Mouse (Mus musculus) liver, embryonic 14.5 days (tissue): ENCODE measurements at regions not wholly inside any gene's neighbourhood (a gene's known extent, or its start where the extent isn't known, plus 50 kb on each side); places are given as distances from the start of the nearest gene placed in this dataset.

Experiments used
- ATAC-seq: fragments of 200-750 bp; cut with Nextera tagmentation; 2 replicates; pipeline ENCODE4 v1.8.0; 2017; ENCODE audit warnings: moderate number of reproducible peaks, mild to moderate bottlenecking, moderate library complexity; ENCODE audit not compliant: insufficient read depth
- DNase-seq, 3 experiments: peaks; one replicate each; pipeline ENCODE4 v3.0.0-alpha.2; 2012 to 2013; ENCODE audit warnings: low read depth in 3 of 3, low spot score in 3 of 3
- H3K27ac ChIP-seq: fragments of 300-500 bp; sonication (generic); 2 replicates; pipeline ENCODE4 v1.5.1; 2014; ENCODE audit warnings: moderate library complexity, mild to moderate bottlenecking, control low read depth, inconsistent platforms
- H3K27me3 ChIP-seq: fragments of 300-500 bp; sonication (generic); 2 replicates; pipeline ENCODE4 v1.6.1; 2014; ENCODE audit warnings: mild to moderate bottlenecking, low read length, moderate library complexity; ENCODE audit not compliant: control insufficient read depth, insufficient read depth
- H3K36me3 ChIP-seq: fragments of 300-500 bp; sonication (generic); replicated peaks from 2 replicates; pipeline ENCODE4 v1.6.1; 2014; ENCODE audit warnings: low read depth; ENCODE audit not compliant: control insufficient read depth, insufficient read depth
- H3K4me1 ChIP-seq, 2 experiments: fragments of 200-500 bp in 1 of 2; fragments of 300-500 bp in 1 of 2; sonication (generic) in 1 of 2; replicated peaks; 2 replicates each; pipeline ENCODE4 v1.6.1; 2012 to 2014; ENCODE audit warnings: antibody characterized with exemption in 1 of 2, inconsistent platforms in 1 of 2, low read length in 1 of 2; ENCODE audit not compliant: control insufficient read depth in 2 of 2, insufficient read depth in 2 of 2
- H3K4me2 ChIP-seq: fragments of 300-500 bp; sonication (generic); 2 replicates; pipeline ENCODE4 v1.6.1; 2014; ENCODE audit warnings: low read depth, mild to moderate bottlenecking, control low read depth, moderate library complexity
- H3K4me3 ChIP-seq, 2 experiments: fragments of 200-500 bp in 1 of 2; fragments of 300-500 bp in 1 of 2; sonication (generic) in 1 of 2; 2 replicates each; pipeline ENCODE4 v1.5.1; 2012 to 2014; ENCODE audit warnings: low read depth in 2 of 2, low read length in 2 of 2, mild to moderate bottlenecking in 2 of 2, control low read depth in 1 of 2, inconsistent platforms in 1 of 2, moderate library complexity in 1 of 2; ENCODE audit not compliant: insufficient read depth in 1 of 2
- H3K9ac ChIP-seq: fragments of 300-500 bp; sonication (generic); replicated peaks from 2 replicates; pipeline ENCODE4 v1.6.1; 2014; ENCODE audit warnings: mild to moderate bottlenecking, control low read depth, moderate library complexity
- H3K9me3 ChIP-seq: fragments of 300-500 bp; sonication (generic); 2 replicates; pipeline ENCODE4 v1.6.1; 2016; ENCODE audit warnings: low read length, mixed read lengths; ENCODE audit not compliant: control insufficient read depth
- CTCF ChIP-seq: IDR thresholded peaks from 2 replicates; pipeline ENCODE4 v1.5.1; 2016; ENCODE audit warnings: antibody characterized with exemption, low read depth, control low read depth
- EP300 ChIP-seq: IDR thresholded peaks from 2 replicates; pipeline ENCODE4 v1.6.1; 2016; ENCODE audit warnings: antibody characterized with exemption, low read depth
- WGBS: fragments of 180-500 bp; shearing (Covaris S2); extraction: QIAGEN DNeasy Blood & Tissue Kit; methylation state at CpG from one replicate; pipeline ENCODE4 v1.1.7; 2014; ENCODE audit not compliant: insufficient replicate concordance; 5-methylcytosine and 5-hydroxymethylcytosine counted together

DNA sequence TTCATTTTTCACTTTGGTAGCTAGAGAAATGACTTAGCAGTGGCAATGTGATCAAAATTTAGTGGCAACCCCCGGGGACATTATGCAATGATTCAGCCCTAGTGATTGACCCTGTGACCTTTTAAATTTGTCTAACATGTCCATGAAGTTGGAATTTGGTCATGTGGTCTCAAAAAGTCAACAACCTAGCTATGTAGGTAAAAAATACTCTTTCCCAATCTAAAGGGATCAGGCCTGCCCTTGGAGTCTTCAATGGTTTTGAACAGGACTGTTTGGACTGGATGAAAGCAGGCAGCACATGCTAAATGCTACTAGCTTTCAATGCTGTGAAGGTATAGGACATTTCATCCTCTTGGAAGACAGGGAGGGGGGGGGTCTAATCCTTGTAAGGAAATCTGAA lies 185.3 kb upstream of the Fam241a start:
- Histone ChIP-seq H3K36me3 (no peaks in the 10 kb centered on the region), H3K27me3 (no peaks in the 10 kb centered on the region), H3K9me3 (no peaks in the 10 kb centered on the region), H3K4me3 (no peak overlapping the region), H3K9ac (no peak overlapping the region), H3K27ac (no peak overlapping the region), H3K4me2 (no peak overlapping the region), H3K4me1 (no peaks in the 10 kb centered on the region)
- WGBS = 38% methylated on average over 1 of the region's 1 CpGs
- peak in 1 of 3 experiments; percentile 3 for DNase-seq
- peak; percentile 37; the same call in 1 of the 2 replicates for ATAC-seq
- no peak for TF ChIP-seq EP300

DNA sequence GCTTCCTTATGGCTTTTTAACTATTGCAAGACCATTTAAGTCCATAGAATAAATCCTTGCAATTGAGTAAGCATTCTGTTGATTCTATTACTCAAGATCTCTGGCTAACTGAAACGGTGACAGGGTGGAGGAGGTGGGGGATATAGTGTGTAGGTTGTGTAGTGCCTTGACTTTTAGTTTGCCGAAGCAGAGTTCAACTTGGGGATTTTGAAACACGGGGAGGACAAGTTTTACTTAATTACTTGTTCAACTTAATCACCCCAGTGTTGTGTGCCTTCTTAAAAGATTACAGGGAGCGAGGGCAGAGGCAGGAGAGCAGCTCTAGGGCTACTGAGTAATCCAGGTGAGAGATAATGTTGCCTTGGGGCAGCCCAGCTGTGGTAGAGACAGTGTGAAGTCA lies 171.7 kb upstream of the Fam241a start:
- H3K9ac ChIP-seq = no peak overlapping the region
- H3K4me1 ChIP-seq = no peaks in the 10 kb centered on the region
- H3K27ac ChIP-seq = no peak overlapping the region
- no peak for DNase-seq
- TF ChIP-seq CTCF = no peak
- no peak for TF ChIP-seq EP300
- no peak for ATAC-seq
- H3K4me2 ChIP-seq = no peak overlapping the region
- no peaks in the 10 kb centered on the region for H3K27me3 ChIP-seq
- 47% methylated on average over 4 of the region's 4 CpGs for WGBS
- H3K36me3 ChIP-seq = no peaks in the 10 kb centered on the region
- no peak overlapping the region for H3K4me3 ChIP-seq
- H3K9me3 ChIP-seq = no peaks in the 10 kb centered on the region

DNA sequence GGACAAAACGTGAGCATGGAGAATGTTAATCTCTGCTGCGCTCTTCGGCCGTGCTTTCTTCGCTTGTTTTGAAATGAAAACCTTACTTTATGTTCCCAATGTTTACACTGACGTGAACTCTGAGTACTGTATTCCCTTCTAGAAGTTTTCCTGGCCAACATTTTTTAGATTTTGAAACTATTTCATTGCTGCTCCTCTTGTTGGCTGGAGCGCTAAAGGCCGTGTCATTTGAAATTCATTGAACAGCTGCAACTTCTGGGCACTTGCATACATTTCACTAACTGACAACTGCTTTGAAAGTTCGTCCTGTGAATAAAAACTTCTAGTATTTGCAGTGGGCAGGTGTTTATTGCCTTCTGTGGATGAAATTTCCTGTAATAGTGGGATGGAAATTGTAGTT lies 157.9 kb upstream of the Fam241a start:
- H3K4me1 ChIP-seq = no peaks in the 10 kb centered on the region
- H3K4me2 ChIP-seq = no peak overlapping the region
- H3K4me3 ChIP-seq = no peak overlapping the region
- H3K9ac ChIP-seq = no peak overlapping the region
- no peak for TF ChIP-seq EP300
- TF ChIP-seq CTCF = no peak
- H3K9me3 ChIP-seq = no peaks in the 10 kb centered on the region
- ATAC-seq (no peak), DNase-seq (no peak)
- 67% methylated on average over 9 of the region's 9 CpGs for whole genome bisulfite sequencing
- no peaks in the 10 kb centered on the region for H3K36me3 ChIP-seq
- H3K27ac ChIP-seq = no peak overlapping the region
- no peaks in the 10 kb centered on the region for H3K27me3 ChIP-seq

DNA sequence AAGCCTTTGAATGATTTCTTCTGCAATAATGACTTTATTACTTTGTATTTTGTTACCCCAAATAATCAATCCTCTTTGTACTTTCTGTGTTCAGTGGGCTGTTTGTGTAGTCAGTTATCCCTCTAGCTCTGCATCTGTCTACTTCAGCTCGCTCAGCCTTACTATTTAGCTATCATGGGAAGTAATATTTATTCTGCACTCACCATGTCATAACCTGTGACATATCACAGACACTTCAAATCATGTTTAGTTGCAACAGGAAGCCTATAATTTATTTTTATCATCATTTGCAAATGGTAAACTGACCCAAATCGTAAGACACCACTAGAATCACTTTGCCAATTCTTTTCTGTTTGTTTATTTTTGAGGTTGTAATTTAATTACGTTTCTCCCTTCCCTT lies 147.6 kb upstream of the Fam241a start:
- no peak overlapping the region for H3K9ac ChIP-seq
- 36% methylated on average over 3 of the region's 3 CpGs for WGBS
- H3K27ac ChIP-seq = no peak overlapping the region
- H3K4me3 ChIP-seq = no peak overlapping the region
- no peaks in the 10 kb centered on the region for H3K9me3 ChIP-seq
- TF ChIP-seq EP300 (no peak), CTCF (no peak)
- H3K36me3 ChIP-seq = no peaks in the 10 kb centered on the region
- no peaks in the 10 kb centered on the region for H3K4me1 ChIP-seq
- H3K4me2 ChIP-seq = no peak overlapping the region
- no peaks in the 10 kb centered on the region for H3K27me3 ChIP-seq
- no peak for DNase-seq
- no peak for ATAC-seq

DNA sequence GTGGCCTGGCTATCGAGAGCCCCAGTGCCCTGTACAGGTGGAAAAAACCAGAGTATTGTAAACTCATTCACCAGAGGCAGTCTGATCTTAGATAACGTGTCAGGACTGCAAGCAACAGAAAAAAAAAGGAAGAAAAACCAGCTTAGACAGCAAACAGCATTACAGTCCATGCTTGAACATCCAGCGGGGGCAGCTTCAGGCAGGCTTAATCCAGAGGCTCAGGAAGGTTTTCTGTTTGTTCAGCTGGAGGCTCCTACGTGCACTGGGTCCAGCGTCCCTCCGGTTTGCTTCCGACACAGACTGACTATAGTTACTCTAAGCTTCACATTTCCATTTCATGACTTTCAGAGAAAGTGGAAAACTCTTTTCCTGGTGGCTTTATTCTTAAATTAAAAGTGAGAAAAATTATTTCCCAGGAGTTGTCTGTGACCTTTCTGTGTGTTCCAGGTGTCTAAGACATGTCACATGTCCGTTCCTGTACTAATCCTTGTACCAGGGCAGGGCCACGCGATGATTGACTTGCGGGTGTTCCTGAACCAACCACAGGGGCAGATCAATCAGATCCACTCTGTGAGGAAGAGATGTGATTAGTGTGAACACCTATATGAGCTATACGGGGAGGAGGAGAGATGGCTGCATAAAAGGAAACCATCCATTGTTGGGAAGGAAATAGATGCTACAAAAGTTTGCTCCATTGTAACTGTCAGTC lies 144.4 kb upstream of the Fam241a start:
- Histone ChIP-seq H3K27me3 (no peaks in the 10 kb centered on the region), H3K4me1 (no peaks in the 10 kb centered on the region), H3K36me3 (no peaks in the 10 kb centered on the region), H3K27ac (no peak overlapping the region), H3K9me3 (no peaks in the 10 kb centered on the region), H3K4me3 (no peak overlapping the region), H3K4me2 (no peak overlapping the region), H3K9ac (no peak overlapping the region)
- ATAC-seq (no peak), DNase-seq (no peak)
- no peak for TF ChIP-seq CTCF
- no peak for TF ChIP-seq EP300
- WGBS = 50% methylated on average over 12 of the region's 12 CpGs
